In the genomic region with DNA sequence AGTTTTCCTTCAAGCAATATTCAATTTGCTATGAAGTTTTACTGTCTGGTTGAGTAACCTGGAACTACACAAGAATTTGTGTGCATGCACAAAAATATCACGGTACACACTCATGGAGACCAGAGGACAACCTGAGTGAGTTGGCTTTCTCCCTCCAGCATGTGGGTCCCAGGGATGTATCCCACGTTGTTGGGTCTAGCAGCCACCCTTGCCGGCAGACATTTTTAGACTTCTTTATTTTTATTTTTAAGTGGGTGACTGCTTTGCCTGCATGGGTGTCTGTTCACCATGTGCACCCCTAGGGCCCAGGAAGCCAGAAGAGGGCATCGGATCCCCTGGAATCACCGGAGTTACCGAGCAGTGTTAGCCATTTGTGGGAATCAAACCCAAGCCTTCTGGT, we compare ENCODE assay signal across 28 mouse cellular contexts.
"Had no signal": no experiment of that assay in that cellular context is flagged by ENCODE, and none has a peak within 500 bp of the region (broad histone marks: within the 10 kb centered on the region; RNA-seq: fewer than 3 reads in every experiment).

No protein-coding gene starts in this region.

- H3K4me3 ChIP-seq: limb, embryonic 10.5 days; limb, embryonic 12.5 days; limb, embryonic 13.5 days; limb, embryonic 15.5 days; liver, embryonic 12.5 days; liver, embryonic 13.5 days; liver, embryonic 15.5 days; lung, embryonic 15.5 days; megakaryocyte, embryonic 14.5 days; midbrain, embryonic 10.5 days; midbrain, embryonic 12.5 days; midbrain, embryonic 13.5 days; midbrain, embryonic 15.5 days; myocyte; neural tube, embryonic 12.5 days had no signal

- H3K27ac ChIP-seq: limb, embryonic 10.5 days; limb, embryonic 12.5 days; limb, embryonic 13.5 days; limb, embryonic 15.5 days; liver, embryonic 12.5 days; liver, embryonic 13.5 days; liver, embryonic 14.5 days; liver, embryonic 15.5 days; lung, embryonic 15.5 days; macrophage; midbrain, embryonic 10.5 days; midbrain, embryonic 12.5 days; midbrain, embryonic 13.5 days; midbrain, embryonic 15.5 days; neural tube, embryonic 12.5 days had no signal

- DNase-seq: left cerebral cortex, postnatal 4 days; liver; liver, embryonic 13.5 days; liver, postnatal 0 days; lung, adult 18-20 months; lung, adult 2 months; lung, embryonic 14.5 days; lung, postnatal 10 days; lung, postnatal 14 days; lung, postnatal 36 days; lung, postnatal 4 days; midbrain, embryonic 14.5 days had no signal

- H3K4me1 ChIP-seq: liver, embryonic 15.5 days had no signal
